Mouse (Mus musculus) inflammation-experienced regulatory T-cells, adult 16 weeks (primary cell): ENCODE data around the gene Ndufb4. TPM values are rescaled to one million over a fixed set of nuclear protein-coding genes. Genes with fewer than 3 reads are reported as not detected.

Experiments
- polyA plus RNA-seq: library from polyadenylated mRNA; unstranded; fragments of 100-300 nt; shearing (Covaris generic); gene quantifications from one replicate; pipeline ENCODE4 v1.2.1, GENCODE M21; 2017

The Ndufb4 gene
- polyA plus RNA-seq: 63.2 TPM

GRCm38 (mm10) chr16:37653731-37654657 is at the start of gene Ndufb4:
Gene Ndufb4, minus strand, starts transcription at chr16:37654453.

Other genes with a start within 250 kb of the Ndufb4 start
- gene Gtf2e1, start 114.7 kb downstream of the Ndufb4 start, polyA plus RNA-seq: 30.6 TPM
- 16.7 TPM for gene Rabl3, start 114.6 kb downstream of the Ndufb4 start, polyA plus RNA-seq
- 0.30 TPM for gene Hgd, start 74.3 kb downstream of the Ndufb4 start, polyA plus RNA-seq
- 0.24 TPM for gene Fstl1, start 122.4 kb upstream of the Ndufb4 start, polyA plus RNA-seq
- not detected for gene Gm36028, start 206.7 kb upstream of the Ndufb4 start, polyA plus RNA-seq
- 10.6 TPM for gene Lrrc58, start 213.9 kb upstream of the Ndufb4 start, polyA plus RNA-seq